Mouse (Mus musculus): ENCODE results near the gene Mpg. TPM values are rescaled to one million over a fixed set of nuclear protein-coding genes. Genes with fewer than 3 reads are reported as not detected.

Gene Mpg
- total and polyA plus RNA-seq, 2 experiments from 2014 or later, result 29.7 to 31.0 TPM

DNA sequence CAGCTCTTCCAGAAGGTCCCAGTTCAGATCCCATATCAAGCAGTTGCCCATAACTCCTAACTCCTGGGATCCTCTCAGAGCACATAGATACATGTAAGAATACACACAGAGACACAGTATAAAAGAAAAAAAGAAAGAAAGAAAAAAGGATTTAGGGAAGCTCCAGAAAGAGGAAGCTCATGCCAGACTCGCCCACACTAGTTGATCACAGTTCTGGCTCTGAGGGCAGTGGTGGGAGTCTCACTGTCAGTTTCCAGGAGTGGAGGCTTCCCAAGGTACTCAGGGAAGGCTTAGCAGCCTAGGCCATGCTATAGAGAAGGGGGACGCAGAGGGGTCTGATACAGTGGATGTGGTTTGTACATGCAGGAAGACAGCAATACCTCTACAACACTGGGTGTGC lies 4.8 kb downstream of the Mpg start:
- Histone ChIP-seq H3K9ac (no peak overlapping the region), H3K4me1 (ENCODE audit: insufficient read depth) (peaks cover 12% of the 10 kb centered on the region), H3K9me3 (ENCODE audit: low read length) (no peaks in the 10 kb centered on the region), H3K4me3 (ENCODE audit: low read depth, low read length) (no peak overlapping the region), H3K27ac (ENCODE audit: low read depth, low read length) (no peak overlapping the region), H3K36me3 (ENCODE audit: insufficient read depth) (peaks cover 30% of the 10 kb centered on the region), H3K27me3 (ENCODE audit: insufficient read depth, low read length) (no peaks in the 10 kb centered on the region), H3K4me2 (ENCODE audit: low read depth) (no peak overlapping the region)
- DNase-seq, result no peak
- no peak for ATAC-seq
- 89% methylated on average over 2 of the region's 2 CpGs for WGBS
- no peak for TF ChIP-seq CTCF (IDR thresholded peaks at IDR 0.05; ENCODE audit: low read depth)

DNA sequence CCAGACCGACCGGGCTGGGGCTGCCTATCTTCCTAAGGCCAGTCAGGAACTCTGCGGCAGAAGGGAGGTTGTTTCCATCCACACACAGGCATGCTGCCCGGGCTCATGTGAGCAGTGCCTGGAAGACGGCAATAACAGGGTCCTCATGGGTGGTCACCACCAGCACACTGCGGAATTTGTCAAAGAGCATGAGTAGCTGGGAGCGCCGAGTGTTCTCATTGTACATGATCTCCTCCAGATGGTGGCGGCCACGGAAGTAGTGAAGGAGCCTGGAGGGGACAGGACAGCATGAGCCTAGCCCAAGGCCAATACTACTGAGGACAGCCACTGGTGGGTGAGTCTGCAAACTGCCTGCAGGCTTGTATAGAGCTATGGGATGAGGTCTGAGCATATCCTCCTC lies 6.5 kb downstream of the Mpg start:
- no peaks in the 10 kb centered on the region for H3K9me3 ChIP-seq (ENCODE audit: low read length)
- H3K27ac ChIP-seq (ENCODE audit: low read depth, low read length), result no peak overlapping the region
- WGBS, result 70% methylated on average over 10 of the region's 10 CpGs
- no peak overlapping the region for H3K9ac ChIP-seq
- H3K27me3 ChIP-seq (ENCODE audit: insufficient read depth, low read length), result no peaks in the 10 kb centered on the region
- DNase-seq, result no peak
- peaks cover 9% of the 10 kb centered on the region for H3K4me1 ChIP-seq (ENCODE audit: insufficient read depth)
- no peak overlapping the region for H3K4me2 ChIP-seq (ENCODE audit: low read depth)
- no peak overlapping the region for H3K4me3 ChIP-seq (ENCODE audit: low read depth, low read length)
- peaks cover 30% of the 10 kb centered on the region for H3K36me3 ChIP-seq (ENCODE audit: insufficient read depth)
- ATAC-seq, result no peak; the same call in 1 of the 2 replicates
- no peak for TF ChIP-seq CTCF (IDR thresholded peaks at IDR 0.05; ENCODE audit: low read depth)

DNA sequence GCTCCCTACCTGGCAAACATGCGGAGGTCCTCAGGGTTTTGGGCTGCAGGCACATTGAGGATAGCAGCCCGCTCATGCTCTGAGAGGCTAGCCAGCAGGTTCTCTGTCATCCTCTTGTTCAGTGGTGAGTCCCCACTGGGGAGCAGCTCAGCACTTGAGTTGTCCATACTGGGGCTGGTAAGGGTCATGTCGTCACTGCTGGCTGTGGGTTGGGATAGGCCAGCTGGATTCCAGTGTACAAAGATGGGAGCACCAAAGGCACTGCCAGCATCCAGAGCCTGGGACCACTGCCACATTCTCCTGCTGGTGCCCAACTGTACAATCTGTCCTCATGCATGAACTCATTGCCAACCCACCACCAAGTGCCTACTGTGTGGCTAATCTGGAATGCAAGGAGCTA lies 7.6 kb downstream of the Mpg start:
- H3K4me3 ChIP-seq (ENCODE audit: low read depth, low read length), result no peak overlapping the region
- H3K9ac ChIP-seq, result no peak overlapping the region
- H3K4me2 ChIP-seq (ENCODE audit: low read depth), result no peak overlapping the region
- peak; percentile 39 for DNase-seq
- 83% methylated on average over 3 of the region's 3 CpGs for WGBS
- ATAC-seq, result peak; percentile 23
- H3K27ac ChIP-seq (ENCODE audit: low read depth, low read length), result no peak overlapping the region
- H3K4me1 ChIP-seq (ENCODE audit: insufficient read depth), result peaks cover 9% of the 10 kb centered on the region
- H3K36me3 ChIP-seq (ENCODE audit: insufficient read depth), result peaks cover 33% of the 10 kb centered on the region
- H3K27me3 ChIP-seq (ENCODE audit: insufficient read depth, low read length), result no peaks in the 10 kb centered on the region
- H3K9me3 ChIP-seq (ENCODE audit: low read length), result no peaks in the 10 kb centered on the region
- TF ChIP-seq CTCF (IDR thresholded peaks at IDR 0.05; ENCODE audit: low read depth), result no peak

DNA sequence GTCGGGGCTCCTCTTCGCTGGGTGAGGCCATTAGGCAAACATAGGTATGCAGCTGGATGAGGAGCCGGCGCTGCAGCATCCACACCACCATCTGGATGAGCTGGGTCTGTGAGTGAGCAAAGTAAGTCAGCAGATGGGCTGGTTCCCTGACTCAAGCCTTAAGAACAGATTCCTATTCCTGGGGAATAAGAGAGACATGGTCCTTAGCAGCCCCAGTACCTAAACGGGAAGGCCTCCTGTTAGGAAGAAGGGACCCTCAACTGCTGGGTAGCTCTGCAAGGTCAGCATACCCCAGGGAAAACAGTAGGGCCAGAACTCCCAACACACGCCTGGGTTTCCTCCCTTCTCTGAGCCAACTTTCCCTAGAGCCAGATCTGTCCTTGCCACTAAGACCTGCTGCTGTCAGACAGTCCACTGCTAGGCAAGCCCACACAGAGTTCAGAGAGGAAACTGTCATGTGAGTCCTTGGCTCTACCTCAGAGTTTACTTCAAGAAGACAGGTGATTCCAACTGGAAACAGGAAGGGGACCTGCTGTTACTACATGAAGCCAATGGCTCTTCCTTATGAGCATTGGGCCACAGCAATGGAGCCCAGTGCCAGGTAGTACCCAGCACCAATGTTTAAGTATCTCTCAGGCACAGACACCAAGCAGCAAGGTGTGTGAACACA lies 8.6 kb downstream of the Mpg start:
- Histone ChIP-seq H3K4me1 (ENCODE audit: insufficient read depth) (peaks cover 9% of the 10 kb centered on the region), H3K36me3 (ENCODE audit: insufficient read depth) (peaks cover 26% of the 10 kb centered on the region), H3K9me3 (ENCODE audit: low read length) (no peaks in the 10 kb centered on the region), H3K9ac (no peak overlapping the region), H3K27me3 (ENCODE audit: insufficient read depth, low read length) (no peaks in the 10 kb centered on the region), H3K27ac (ENCODE audit: low read depth, low read length) (peak overlapping the region; percentile 54; the same call in 1 of the 2 replicates), H3K4me2 (ENCODE audit: low read depth) (no peak overlapping the region), H3K4me3 (ENCODE audit: low read depth, low read length) (no peak overlapping the region)
- ATAC-seq, result no peak
- DNase-seq, result no peak
- WGBS, result 83% methylated on average over 6 of the region's 6 CpGs
- TF ChIP-seq CTCF (IDR thresholded peaks at IDR 0.05; ENCODE audit: low read depth), result no peak

DNA sequence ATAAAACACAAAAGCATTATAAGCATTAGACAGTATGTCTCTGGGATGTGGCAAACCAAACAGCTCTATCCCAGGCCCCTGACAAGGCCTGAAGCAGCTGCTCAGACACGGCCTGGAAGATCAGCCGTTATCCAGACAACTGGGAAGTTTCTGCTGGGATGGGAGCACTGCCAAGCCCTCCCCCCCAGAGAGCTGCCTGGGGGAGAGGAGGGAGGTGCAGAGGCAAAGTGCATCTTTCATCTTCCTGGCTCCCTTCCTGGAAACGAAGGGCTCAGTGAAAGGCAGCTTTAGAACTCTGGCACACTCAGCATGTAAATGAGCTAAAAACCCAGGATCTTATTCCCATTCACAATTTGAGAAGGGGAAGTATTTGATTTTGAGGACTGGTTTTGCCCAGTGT lies 9.3 kb downstream of the Mpg start:
- Histone ChIP-seq H3K4me1 (ENCODE audit: insufficient read depth) (peaks cover 9% of the 10 kb centered on the region), H3K9ac (no peak overlapping the region), H3K4me2 (ENCODE audit: low read depth) (no peak overlapping the region), H3K27me3 (ENCODE audit: insufficient read depth, low read length) (no peaks in the 10 kb centered on the region), H3K36me3 (ENCODE audit: insufficient read depth) (peaks cover 21% of the 10 kb centered on the region), H3K4me3 (ENCODE audit: low read depth, low read length) (no peak overlapping the region), H3K9me3 (ENCODE audit: low read length) (no peaks in the 10 kb centered on the region), H3K27ac (ENCODE audit: low read depth, low read length) (peak overlapping the region; percentile 63)
- DNase-seq (peak; percentile 83), ATAC-seq (peak; percentile 76)
- TF ChIP-seq CTCF (IDR thresholded peaks at IDR 0.05; ENCODE audit: low read depth), result no peak
- 8% methylated on average over 3 of the region's 3 CpGs for WGBS

DNA sequence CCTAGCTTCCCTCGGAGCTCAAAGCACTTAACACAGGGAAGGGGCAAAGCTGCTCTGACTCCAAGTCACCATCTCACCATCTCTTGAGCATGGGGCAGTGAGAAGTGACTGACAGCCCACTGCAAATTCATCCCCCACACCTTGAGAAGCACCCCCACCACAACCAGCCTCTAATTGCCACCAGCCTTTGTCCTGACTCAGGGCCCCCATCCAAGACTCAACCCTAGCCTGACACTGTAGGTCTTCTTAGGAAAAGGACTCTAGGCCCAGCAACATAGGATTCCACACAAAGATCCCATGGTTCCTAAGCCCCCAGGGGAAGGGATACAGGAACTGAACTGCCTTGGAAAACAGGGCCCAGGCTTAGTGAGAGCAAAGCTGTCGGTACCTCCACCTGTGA lies 9.8 kb downstream of the Mpg start:
- DNase-seq, result no peak
- 37% methylated on average over 2 of the region's 2 CpGs for WGBS
- peak overlapping the region; percentile 4; the same call in 1 of the 2 replicates for H3K9ac ChIP-seq

DNA sequence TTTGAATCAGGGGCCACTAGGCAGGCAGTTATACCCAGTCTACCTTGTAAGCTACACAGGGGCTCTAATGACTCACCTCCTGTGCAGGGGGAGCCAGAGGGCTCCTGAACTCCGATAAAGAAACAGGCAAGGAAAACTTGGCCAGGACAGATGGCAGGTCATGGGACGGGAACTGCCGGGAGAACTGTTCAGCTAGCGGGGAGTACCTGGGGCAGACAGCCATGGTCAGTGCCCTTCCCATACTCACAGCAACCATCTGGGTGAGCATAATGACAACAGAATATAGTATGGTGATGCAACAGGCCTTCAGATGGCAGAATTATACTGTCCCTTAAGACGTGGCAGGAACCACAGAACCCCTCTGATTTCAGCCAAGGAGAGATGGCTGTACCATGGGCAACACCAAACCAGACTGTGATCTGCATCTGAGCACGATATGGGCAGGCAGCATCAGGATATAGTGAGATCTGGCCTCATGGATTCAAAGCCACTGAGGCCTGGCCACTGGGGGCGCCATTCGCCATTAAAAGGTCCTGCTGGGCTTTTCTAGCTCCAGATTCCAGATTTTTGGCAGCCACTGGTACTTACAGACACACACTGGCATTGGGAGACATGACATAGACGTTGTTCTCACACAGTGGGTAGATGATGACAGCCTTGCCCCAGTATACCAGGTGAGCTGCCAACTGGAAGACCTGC lies 10.6 kb downstream of the Mpg start:
- peaks cover 10% of the 10 kb centered on the region for H3K36me3 ChIP-seq (ENCODE audit: insufficient read depth)
- no peaks in the 10 kb centered on the region for H3K27me3 ChIP-seq (ENCODE audit: insufficient read depth, low read length)
- H3K9ac ChIP-seq, result peak overlapping the region; percentile 4; the same call in 1 of the 2 replicates
- peak; percentile 76 for TF ChIP-seq CTCF (IDR thresholded peaks at IDR 0.05; ENCODE audit: low read depth)
- no peak overlapping the region for H3K4me3 ChIP-seq (ENCODE audit: low read depth, low read length)
- H3K4me1 ChIP-seq (ENCODE audit: insufficient read depth), result peaks cover 9% of the 10 kb centered on the region
- H3K27ac ChIP-seq (ENCODE audit: low read depth, low read length), result peak overlapping the region; percentile 63; the same call in 1 of the 2 replicates
- no peaks in the 10 kb centered on the region for H3K9me3 ChIP-seq (ENCODE audit: low read length)
- peak; percentile 77 for DNase-seq
- ATAC-seq, result 0 out of 2 replicates have a peak, but pooled peaks have one; percentile 12
- 41% methylated on average over 9 of the region's 9 CpGs for WGBS
- H3K4me2 ChIP-seq (ENCODE audit: low read depth), result no peak overlapping the region

More for the DNA sequence above, 9.8 kb downstream of the Mpg start:
- TF ChIP-seq CTCF (IDR thresholded peaks at IDR 0.05; ENCODE audit: low read depth), result no peak
- H3K4me1 ChIP-seq (ENCODE audit: insufficient read depth), result peaks cover 9% of the 10 kb centered on the region
- H3K4me3 ChIP-seq (ENCODE audit: low read depth, low read length), result no peak overlapping the region
- H3K27ac ChIP-seq (ENCODE audit: low read depth, low read length), result peak overlapping the region; percentile 63
- H3K36me3 ChIP-seq (ENCODE audit: insufficient read depth), result peaks cover 17% of the 10 kb centered on the region
- ATAC-seq, result peak; percentile 16; the same call in 1 of the 2 replicates
- no peaks in the 10 kb centered on the region for H3K9me3 ChIP-seq (ENCODE audit: low read length)
- H3K27me3 ChIP-seq (ENCODE audit: insufficient read depth, low read length), result no peaks in the 10 kb centered on the region
- H3K4me2 ChIP-seq (ENCODE audit: low read depth), result no peak overlapping the region
